Mouse (Mus musculus) neural tube, embryonic 15.5 days (tissue): ENCODE results near the gene C2cd4c. TPM values are rescaled to one million over a fixed set of nuclear protein-coding genes. Genes with fewer than 3 reads are reported as not detected.
A peak's percentile ranks its signal among the peaks of the same experiment; 100 is the strongest.

Experiments used
- ATAC-seq: fragments of 200-750 bp; cut with Nextera tagmentation; 2 replicates; pipeline ENCODE4 v1.8.0; 2017; ENCODE audit warnings: mild to moderate bottlenecking, moderate TSS enrichment, moderate library complexity; ENCODE audit not compliant: low FRiP score
- H3K27ac ChIP-seq: fragments of 300-500 bp; sonication (generic); replicated peaks from 2 replicates; pipeline ENCODE4 v1.5.1; 2015; ENCODE audit warnings: mild to moderate bottlenecking, inconsistent platforms
- H3K27me3 ChIP-seq: fragments of 300-500 bp; sonication (generic); replicated peaks from 2 replicates; pipeline ENCODE4 v1.6.1; 2015; ENCODE audit warnings: inconsistent platforms
- H3K36me3 ChIP-seq: fragments of 300-500 bp; sonication (generic); 2 replicates; pipeline ENCODE4 v1.6.1; 2015; ENCODE audit warnings: inconsistent platforms
- H3K4me1 ChIP-seq: fragments of 300-500 bp; sonication (generic); 2 replicates; pipeline ENCODE4 v1.6.1; 2015; ENCODE audit warnings: inconsistent platforms
- H3K4me2 ChIP-seq: fragments of 300-500 bp; sonication (generic); 2 replicates; pipeline ENCODE4 v1.6.1; 2015; ENCODE audit warnings: inconsistent platforms, mild to moderate bottlenecking, moderate library complexity
- H3K4me3 ChIP-seq: fragments of 300-500 bp; sonication (generic); replicated peaks from 2 replicates; pipeline ENCODE4 v1.5.1; 2015; ENCODE audit warnings: mild to moderate bottlenecking, inconsistent platforms
- H3K9ac ChIP-seq: fragments of 300-500 bp; sonication (generic); replicated peaks from 2 replicates; pipeline ENCODE4 v1.6.1; 2015; ENCODE audit warnings: mild to moderate bottlenecking, inconsistent platforms
- H3K9me3 ChIP-seq: fragments of 300-500 bp; sonication (generic); replicated peaks from 2 replicates; pipeline ENCODE4 v1.6.1; 2016; ENCODE audit warnings: inconsistent platforms
- WGBS: fragments of 180-500 bp; shearing (Covaris S2); methylation state at CpG from one replicate; pipeline ENCODE4 v1.1.7; 2015; ENCODE audit warnings: mixed read lengths; 5-methylcytosine and 5-hydroxymethylcytosine counted together
- polyA plus RNA-seq: library from polyadenylated mRNA; unstranded; fragments of >200 nt; fragmentation: Nextera tagmentation; extraction: Ambion mirVana; gene quantifications from 2 replicates; pipeline ENCODE4 v1.2.1, GENCODE M21; 2015

The C2cd4c gene
- polyA plus RNA-seq, 1 experiment from 2014 or later, result 0.40 TPM

DNA sequence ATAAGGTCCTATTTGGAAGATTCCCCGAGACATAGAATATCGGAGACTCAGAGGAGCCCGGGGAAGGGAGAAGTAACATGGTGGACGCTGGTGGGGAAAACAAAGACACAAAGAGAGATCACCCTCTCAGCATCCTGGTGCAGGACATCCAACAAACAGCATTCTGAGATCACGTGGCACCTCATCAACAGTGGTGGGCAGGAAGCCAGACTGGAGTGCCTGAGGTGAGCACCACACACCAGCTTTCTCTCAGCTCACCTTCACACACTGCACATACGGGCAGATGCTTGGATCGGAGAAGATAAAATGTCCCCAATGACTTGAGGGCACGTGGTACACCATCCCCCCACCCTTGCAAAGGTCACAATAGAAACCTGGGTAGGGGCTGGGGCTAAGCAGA is 22.5 kb upstream of the C2cd4c start:
- H3K27me3 ChIP-seq, result peaks cover 7% of the 10 kb centered on the region; the same call in 1 of the 2 replicates
- H3K9ac ChIP-seq, result peak overlapping the region; percentile 95
- no peaks in the 10 kb centered on the region for H3K36me3 ChIP-seq
- peak overlapping the region; percentile 79 for H3K4me2 ChIP-seq
- 74% methylated on average over 8 of the region's 8 CpGs for WGBS
- H3K4me1 ChIP-seq, result peaks cover 35% of the 10 kb centered on the region
- ATAC-seq, result peak; percentile 16; the same call in 1 of the 2 replicates
- peak overlapping the region; percentile 80 for H3K4me3 ChIP-seq
- H3K9me3 ChIP-seq, result no peaks in the 10 kb centered on the region
- H3K27ac ChIP-seq, result peak overlapping the region; percentile 95

DNA sequence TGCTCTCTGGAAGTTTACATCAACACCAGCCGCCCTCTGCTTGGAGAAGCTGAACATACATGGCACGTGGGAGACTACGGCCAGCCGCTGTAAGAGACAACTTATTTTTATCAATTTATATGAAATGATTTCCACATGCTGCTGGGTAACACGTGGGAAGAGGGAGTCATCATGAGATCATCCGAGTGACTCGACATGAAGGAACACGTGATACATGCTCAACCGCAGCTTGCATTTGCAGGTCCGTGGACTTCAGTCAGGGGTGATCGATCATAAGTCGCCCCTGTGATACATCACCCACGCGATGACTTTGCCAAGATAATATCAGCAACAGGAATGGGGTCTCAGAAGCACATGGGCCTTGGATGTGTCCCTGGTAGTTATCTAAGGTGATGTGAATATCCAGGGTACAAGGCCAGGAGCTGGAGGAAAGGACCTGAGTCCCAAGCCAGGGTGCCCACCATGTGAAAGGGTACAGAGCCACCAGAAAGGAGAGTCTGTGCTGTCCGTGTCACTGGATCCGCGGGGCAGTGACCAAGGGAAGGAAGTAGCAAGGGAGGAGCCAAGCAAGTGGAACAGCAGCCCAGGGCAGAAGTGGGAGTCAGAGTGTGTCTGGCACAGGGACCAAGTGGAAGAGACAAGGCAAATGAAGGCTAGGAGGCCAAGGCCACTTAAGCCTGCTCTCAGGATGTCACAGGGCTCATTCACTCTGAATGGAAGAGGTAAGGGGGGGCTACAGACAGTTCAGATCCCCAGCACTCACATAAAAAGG is 19.4 kb upstream of the C2cd4c start:
- Histone ChIP-seq H3K36me3 (no peaks in the 10 kb centered on the region), H3K4me2 (no peak overlapping the region), H3K9me3 (no peaks in the 10 kb centered on the region), H3K4me3 (no peak overlapping the region), H3K4me1 (peaks cover 25% of the 10 kb centered on the region), H3K27me3 (no peaks in the 10 kb centered on the region), H3K27ac (no peak overlapping the region), H3K9ac (no peak overlapping the region)
- 84% methylated on average over 17 of the region's 17 CpGs for WGBS
- ATAC-seq, result no peak

DNA sequence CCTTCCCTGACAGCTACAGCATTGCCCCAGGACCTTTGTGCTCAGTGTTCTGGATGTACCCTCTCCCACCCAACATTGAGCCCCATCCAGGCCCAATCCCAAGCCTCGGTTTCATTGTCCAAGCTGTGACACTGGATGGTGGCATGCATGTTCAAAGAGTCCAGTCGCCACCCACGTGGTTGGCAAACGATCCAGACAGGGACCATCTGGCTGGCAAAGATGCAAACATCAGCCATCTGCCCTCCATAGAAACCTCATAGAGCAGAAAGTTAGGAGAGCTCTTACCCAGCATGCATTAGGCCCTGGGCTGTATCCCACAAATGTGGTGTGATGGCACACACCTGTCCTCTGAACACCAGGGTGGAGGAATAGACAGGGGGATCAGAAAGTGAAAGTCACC is 17.6 kb upstream of the C2cd4c start:
- H3K4me3 ChIP-seq, result no peak overlapping the region
- no peak for ATAC-seq
- no peak overlapping the region for H3K9ac ChIP-seq
- peaks cover 12% of the 10 kb centered on the region for H3K4me1 ChIP-seq
- no peaks in the 10 kb centered on the region for H3K27me3 ChIP-seq
- H3K36me3 ChIP-seq, result 0 out of 2 replicates have a peak, but pooled peaks cover 2% of the 10 kb centered on the region
- no peak overlapping the region for H3K4me2 ChIP-seq
- WGBS, result 69% methylated on average over 4 of the region's 4 CpGs
- H3K9me3 ChIP-seq, result no peaks in the 10 kb centered on the region
- no peak overlapping the region for H3K27ac ChIP-seq

DNA sequence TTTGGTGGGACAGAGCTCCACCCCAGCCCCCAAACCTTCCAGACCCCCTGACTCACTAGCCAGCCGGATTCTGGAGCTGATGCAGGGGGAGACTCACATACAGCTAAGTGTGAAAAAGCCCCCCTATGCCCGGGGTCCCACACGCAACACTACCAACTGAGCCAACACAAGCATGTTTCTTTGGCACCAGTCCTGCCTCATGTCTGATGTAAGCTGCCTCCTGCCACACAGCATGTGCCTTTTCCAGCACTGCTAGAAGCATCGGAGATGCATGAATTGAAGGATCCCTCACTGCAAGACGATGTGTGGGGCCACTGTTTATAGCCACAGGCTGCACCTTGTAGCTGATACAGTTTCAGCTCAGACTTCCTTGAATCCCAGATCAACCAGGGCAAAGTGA is 14.6 kb upstream of the C2cd4c start:
- WGBS, result 85% methylated on average over 5 of the region's 5 CpGs
- ATAC-seq, result no peak

DNA sequence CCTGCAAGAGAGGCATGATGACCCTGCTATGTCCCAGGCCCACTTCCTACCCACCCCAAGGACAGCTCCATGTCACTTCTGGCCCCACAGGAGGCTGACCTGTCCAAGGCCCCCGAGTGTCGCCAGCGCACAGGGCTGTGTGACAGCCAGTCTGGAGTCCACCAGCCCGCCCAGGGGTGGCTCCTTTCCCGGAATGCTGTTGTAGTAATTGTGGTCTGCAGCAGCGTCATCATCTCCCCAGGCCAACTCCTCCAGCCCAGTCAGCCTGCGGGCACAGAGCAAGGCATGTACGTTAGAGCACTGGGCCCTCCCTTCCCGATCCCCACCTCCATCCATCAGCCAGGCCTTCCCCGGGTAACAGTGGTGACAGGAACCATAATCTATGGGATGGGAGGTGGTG is 12.3 kb upstream of the C2cd4c start:
- Histone ChIP-seq H3K4me3 (no peak overlapping the region), H3K9me3 (no peaks in the 10 kb centered on the region), H3K27ac (no peak overlapping the region), H3K4me2 (no peak overlapping the region), H3K27me3 (no peaks in the 10 kb centered on the region), H3K9ac (no peak overlapping the region), H3K4me1 (no peaks in the 10 kb centered on the region), H3K36me3 (0 out of 2 replicates have a peak, but pooled peaks cover 10% of the 10 kb centered on the region)
- 82% methylated on average over 10 of the region's 10 CpGs for WGBS
- no peak for ATAC-seq

More for the DNA sequence above, 14.6 kb upstream of the C2cd4c start:
- Histone ChIP-seq H3K4me1 (no peaks in the 10 kb centered on the region), H3K9ac (no peak overlapping the region), H3K4me3 (no peak overlapping the region), H3K27me3 (no peaks in the 10 kb centered on the region), H3K36me3 (0 out of 2 replicates have a peak, but pooled peaks cover 10% of the 10 kb centered on the region), H3K27ac (no peak overlapping the region), H3K4me2 (no peak overlapping the region), H3K9me3 (no peaks in the 10 kb centered on the region)

DNA sequence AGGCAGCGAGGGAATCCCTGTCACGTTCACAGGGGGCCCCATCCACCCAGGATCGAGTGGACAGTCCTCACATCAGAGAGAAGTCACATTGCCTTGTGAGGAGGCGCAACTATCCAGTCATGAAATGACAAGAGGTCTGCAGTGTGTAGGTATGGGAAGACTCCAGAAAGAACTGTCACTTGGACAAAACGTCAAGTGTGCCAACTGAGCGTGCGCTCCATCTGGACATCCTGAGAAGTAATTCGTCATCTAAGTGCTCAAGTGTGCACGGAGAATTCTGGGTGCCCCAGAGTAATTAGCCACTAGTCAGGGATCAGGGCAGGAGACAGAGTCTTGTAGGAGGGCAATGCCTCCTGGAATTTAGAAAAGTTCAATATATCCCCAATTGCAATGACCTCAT is 11.6 kb upstream of the C2cd4c start:
- no peak overlapping the region for H3K27ac ChIP-seq
- H3K4me2 ChIP-seq, result no peak overlapping the region
- H3K27me3 ChIP-seq, result no peaks in the 10 kb centered on the region
- ATAC-seq, result no peak
- 0 out of 2 replicates have a peak, but pooled peaks cover 15% of the 10 kb centered on the region for H3K36me3 ChIP-seq
- H3K9ac ChIP-seq, result no peak overlapping the region
- H3K9me3 ChIP-seq, result no peaks in the 10 kb centered on the region
- no peak overlapping the region for H3K4me3 ChIP-seq
- 78% methylated on average over 9 of the region's 9 CpGs for WGBS
- H3K4me1 ChIP-seq, result no peaks in the 10 kb centered on the region

DNA sequence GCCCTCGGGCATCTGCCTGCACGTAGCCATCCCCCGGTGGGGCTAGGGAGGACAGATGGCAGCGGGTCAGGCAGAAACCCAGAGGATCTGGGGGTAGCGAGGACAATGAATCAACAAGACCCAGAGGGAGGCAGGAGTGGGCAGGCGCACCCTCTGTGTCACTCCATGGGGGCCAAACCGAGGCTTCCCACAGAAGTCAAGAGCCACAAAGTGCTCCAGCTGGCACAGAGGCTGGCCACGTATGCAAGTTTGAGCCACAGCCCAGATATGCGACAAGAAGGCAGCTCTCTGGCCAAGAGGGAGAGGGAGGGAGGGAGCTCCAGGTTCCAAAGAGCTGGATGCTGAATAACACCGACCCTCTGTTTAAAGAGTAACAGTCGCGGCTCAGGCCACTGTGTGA is 10.1 kb upstream of the C2cd4c start:
- Histone ChIP-seq H3K36me3 (peaks cover 21% of the 10 kb centered on the region; the same call in 1 of the 2 replicates), H3K4me1 (no peaks in the 10 kb centered on the region), H3K9ac (no peak overlapping the region), H3K9me3 (no peaks in the 10 kb centered on the region), H3K4me3 (no peak overlapping the region), H3K27ac (no peak overlapping the region), H3K27me3 (no peaks in the 10 kb centered on the region), H3K4me2 (no peak overlapping the region)
- WGBS, result 67% methylated on average over 12 of the region's 12 CpGs
- ATAC-seq, result no peak

DNA sequence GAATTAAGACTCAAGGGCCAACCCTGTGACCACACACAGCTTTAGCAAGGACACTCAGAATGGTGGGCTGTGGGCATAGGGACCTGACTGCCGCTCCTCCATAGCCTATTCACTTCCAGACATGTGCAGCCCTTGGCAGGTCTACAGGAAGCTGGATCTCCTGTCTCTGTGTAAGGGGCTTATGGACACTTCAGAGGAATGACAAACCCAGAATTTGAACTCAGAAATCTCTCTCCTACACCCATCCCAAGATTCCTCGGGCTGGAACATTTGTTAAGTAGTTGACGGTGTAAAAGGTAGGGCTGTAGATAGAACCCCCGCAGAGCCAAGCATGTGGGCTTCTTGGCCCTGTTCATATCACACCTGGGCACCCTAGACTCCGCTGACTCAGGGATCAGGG is 2.6 kb upstream of the C2cd4c start:
- Histone ChIP-seq H3K9me3 (no peaks in the 10 kb centered on the region), H3K36me3 (peaks cover 13% of the 10 kb centered on the region; the same call in 1 of the 2 replicates), H3K4me2 (no peak overlapping the region), H3K4me3 (no peak overlapping the region), H3K27ac (no peak overlapping the region), H3K4me1 (peaks cover 28% of the 10 kb centered on the region), H3K9ac (no peak overlapping the region), H3K27me3 (peaks cover 19% of the 10 kb centered on the region)
- 89% methylated on average over 5 of the region's 5 CpGs for WGBS
- no peak for ATAC-seq

DNA sequence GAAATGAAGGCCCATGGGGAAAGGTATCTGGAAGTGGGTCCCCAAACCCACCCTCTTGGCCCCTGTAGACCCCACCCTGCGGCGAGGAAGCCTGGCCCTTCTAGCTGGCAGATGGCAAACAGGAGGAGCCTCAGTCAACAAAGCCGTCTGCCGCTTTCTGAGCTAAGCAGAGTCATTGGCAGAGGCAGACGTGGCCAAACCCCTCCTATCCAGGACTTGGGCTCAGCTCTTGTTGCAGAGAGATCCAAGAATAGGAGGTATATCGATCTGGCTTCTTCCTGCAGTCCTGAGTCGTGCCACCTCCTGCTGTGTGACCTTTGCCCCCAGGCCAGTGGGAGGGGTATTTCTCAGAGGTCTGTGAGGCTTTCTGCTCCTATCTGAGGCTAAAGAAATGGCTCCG is 2.0 kb upstream of the C2cd4c start:
- H3K9ac ChIP-seq, result no peak overlapping the region
- peaks cover 19% of the 10 kb centered on the region for H3K27me3 ChIP-seq
- no peaks in the 10 kb centered on the region for H3K9me3 ChIP-seq
- H3K27ac ChIP-seq, result no peak overlapping the region
- H3K4me1 ChIP-seq, result peaks cover 30% of the 10 kb centered on the region
- ATAC-seq, result no peak
- peaks cover 11% of the 10 kb centered on the region; the same call in 1 of the 2 replicates for H3K36me3 ChIP-seq
- no peak overlapping the region for H3K4me3 ChIP-seq
- H3K4me2 ChIP-seq, result no peak overlapping the region
- 14% methylated on average over 8 of the region's 8 CpGs for WGBS

DNA sequence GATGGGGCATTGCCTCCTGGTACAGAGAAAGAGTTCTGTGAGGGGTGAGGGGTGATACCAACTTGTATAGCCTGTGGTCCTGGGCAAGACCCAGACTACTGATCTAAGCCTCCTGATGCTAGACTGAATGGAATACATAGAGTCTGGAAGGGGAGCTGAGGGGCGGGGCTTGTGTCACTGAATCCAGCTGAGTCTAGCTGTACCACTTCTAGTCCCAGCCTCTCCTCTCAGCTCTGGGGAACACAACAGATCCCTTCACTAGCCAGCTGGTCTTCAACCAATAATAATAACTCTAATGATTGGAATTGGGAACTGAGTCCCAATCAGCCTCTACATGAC is 449 bp upstream of the C2cd4c start:
- 0 out of 2 replicates have a peak overlapping the region, but pooled peaks have one; percentile 23 for H3K27ac ChIP-seq
- no peaks in the 10 kb centered on the region for H3K9me3 ChIP-seq
- H3K27me3 ChIP-seq, result peaks cover 19% of the 10 kb centered on the region
- no peak for ATAC-seq
- peaks cover 2% of the 10 kb centered on the region; the same call in 1 of the 2 replicates for H3K36me3 ChIP-seq
- peak overlapping the region; percentile 55 for H3K4me3 ChIP-seq
- peak overlapping the region; percentile 90 for H3K4me2 ChIP-seq
- H3K9ac ChIP-seq, result peak overlapping the region; percentile 59; the same call in 1 of the 2 replicates
- 77% methylated on average over 1 of the region's 1 CpGs for WGBS
- peaks cover 34% of the 10 kb centered on the region for H3K4me1 ChIP-seq

DNA sequence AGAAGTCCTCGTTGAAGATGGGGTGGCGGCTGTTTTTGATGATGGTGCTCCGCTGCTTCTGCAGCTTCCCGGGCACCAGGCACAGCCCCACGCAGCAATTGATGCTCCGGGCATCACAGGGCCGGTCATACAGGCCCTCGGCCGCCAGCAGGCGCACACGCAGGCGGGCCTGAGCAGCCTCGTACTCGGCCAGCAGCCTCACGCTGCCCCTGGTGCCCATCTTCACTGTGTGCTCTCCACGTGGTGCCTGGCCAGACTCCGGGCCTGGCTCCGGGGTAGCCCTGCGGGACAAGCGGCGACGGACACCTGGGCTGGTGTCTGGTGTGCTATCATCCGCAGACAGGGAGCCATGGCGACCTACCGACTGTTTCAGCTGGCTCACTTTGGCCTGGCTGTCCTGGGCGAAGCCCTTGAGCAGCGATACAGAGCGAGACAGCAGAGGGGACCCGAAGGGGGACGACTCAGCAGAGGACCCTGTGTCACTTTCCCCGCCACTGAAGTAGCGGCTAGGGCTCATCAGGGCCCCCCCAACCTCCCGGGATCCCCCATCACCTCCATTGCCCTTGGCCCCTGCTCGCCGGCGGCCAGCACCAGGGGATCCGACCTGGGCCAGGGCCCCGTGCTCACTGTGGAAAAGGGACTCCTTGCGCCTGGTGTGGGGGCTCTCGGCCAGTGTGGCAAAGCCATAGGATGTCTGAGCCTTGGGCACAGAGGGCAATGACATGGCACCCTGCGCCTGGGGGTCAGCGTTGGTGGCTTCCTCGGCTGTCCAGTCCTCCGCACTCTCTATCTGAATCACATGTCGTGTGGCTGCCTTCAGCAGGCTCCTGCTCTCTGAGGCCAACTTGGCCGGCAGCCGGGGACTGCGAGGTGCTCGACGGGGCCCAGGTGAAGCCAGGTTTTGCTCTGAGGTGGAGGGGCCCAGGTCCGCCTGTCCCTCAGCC is 1.4 kb downstream of the C2cd4c start:
- H3K36me3 ChIP-seq, result no peaks in the 10 kb centered on the region
- H3K9me3 ChIP-seq, result no peaks in the 10 kb centered on the region
- peaks cover 19% of the 10 kb centered on the region for H3K27me3 ChIP-seq
- peak overlapping the region; percentile 90 for H3K4me2 ChIP-seq
- ATAC-seq, result no peak
- peaks cover 35% of the 10 kb centered on the region for H3K4me1 ChIP-seq
- peak overlapping the region; percentile 23; the same call in 1 of the 2 replicates for H3K9ac ChIP-seq
- peak overlapping the region; percentile 55 for H3K4me3 ChIP-seq
- WGBS, result 9% methylated on average over 51 of the region's 51 CpGs
- H3K27ac ChIP-seq, result no peak overlapping the region
